Mouse (Mus musculus): ENCODE results near the gene Cdk19. TPM values are rescaled to one million over a fixed set of nuclear protein-coding genes. Genes with fewer than 3 reads are reported as not detected.
A peak's percentile ranks its signal among the peaks of the same experiment; 100 is the strongest.
"Not testable (repeated sequence)": the region's sequence is repeated elsewhere in the genome, so short reads cannot be mapped to it uniquely, and the experiment has no call there.

The Cdk19 gene
- polyA plus RNA-seq (2014; fragmentation: Nextera tagmentation; extraction: Ambion mirVana): 14.4 and 15.2 TPM in 2 replicates

- H3K4me1 ChIP-seq (replicated peaks; ENCODE audit: control insufficient read depth, insufficient read depth, low read length): no peaks in the 10 kb centered on the region
- H3K27ac ChIP-seq: no peak within 1 kb of the TSS
- no peaks in the 10 kb centered on the region for H3K36me3 ChIP-seq (replicated peaks; ENCODE audit: control insufficient read depth, insufficient read depth)
- 50% methylated on average over 13 of the region's 13 CpGs for WGBS
- no peak for DNase-seq (ENCODE audit: low spot score)
- no peak within 1 kb of the TSS for H3K4me2 ChIP-seq (replicated peaks)
- no peak within 1 kb of the TSS for H3K4me3 ChIP-seq (replicated peaks; ENCODE audit: low read length)
- ATAC-seq (ENCODE audit: low FRiP score): no peak
- no peaks in the 10 kb centered on the region for H3K27me3 ChIP-seq (ENCODE audit: control insufficient read depth, insufficient read depth, low read length)
- H3K9me3 ChIP-seq (ENCODE audit: control insufficient read depth, low read length): no peaks in the 10 kb centered on the region
- H3K9ac ChIP-seq: no peak within 1 kb of the TSS
Observed at GRCm38 (mm10) chr10:40339351-40339964, at the start of gene Cdk19. TSS of gene Cdk19 (plus strand) at chr10:40339564.

DNA sequence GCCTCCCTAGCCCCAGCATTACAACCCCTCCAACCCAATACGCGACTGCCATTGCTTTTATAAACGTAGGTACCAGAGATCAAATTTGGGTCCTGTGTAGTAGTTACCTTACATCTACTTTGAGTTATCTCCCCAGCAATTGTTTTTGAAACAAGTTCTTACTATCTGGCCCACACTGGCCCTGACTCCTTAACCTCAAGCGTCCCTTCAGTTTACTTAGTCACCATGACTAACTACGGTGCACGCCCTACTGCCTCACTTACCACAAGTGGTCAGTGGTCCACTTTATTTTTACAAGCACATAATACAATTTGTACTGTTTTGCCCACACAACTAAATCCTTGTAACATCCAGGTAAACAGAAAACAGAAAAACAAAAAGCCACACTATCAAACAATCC, 46.7 kb upstream of the Cdk19 start:
- 94% methylated on average over 6 of the region's 6 CpGs for WGBS
- no peak for ATAC-seq (ENCODE audit: low FRiP score)

DNA sequence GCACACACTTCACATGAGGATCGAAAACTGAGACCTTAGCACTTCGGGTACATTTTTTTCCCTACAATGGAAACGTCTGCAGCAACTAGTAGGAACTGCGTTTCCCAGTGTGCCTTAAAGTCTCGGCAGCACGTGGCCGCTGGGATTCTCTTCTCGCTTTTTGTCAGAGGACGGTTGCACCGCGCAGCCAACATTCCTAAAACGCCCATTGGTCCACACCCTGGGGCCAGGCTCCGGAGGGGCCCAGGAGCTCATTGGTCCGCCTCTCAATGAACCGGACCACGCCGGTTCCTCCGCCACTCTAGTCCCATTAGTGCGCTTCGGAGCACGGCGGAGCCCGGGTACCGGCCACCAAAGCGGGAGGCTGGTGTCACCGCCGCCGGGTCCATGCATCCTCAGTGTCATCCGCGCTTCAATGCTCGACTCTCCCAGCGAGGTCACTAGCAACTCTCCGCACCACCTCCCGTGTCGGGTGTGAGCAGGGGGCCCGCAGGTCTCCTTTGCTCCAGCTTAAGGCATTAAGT, 38.7 kb upstream of the Cdk19 start:
- Histone ChIP-seq H3K27me3 (ENCODE audit: control insufficient read depth, insufficient read depth, low read length) (no peaks in the 10 kb centered on the region), H3K36me3 (replicated peaks; ENCODE audit: control insufficient read depth, insufficient read depth) (no peaks in the 10 kb centered on the region), H3K9ac (peak overlapping the region; percentile 90), H3K27ac (peak overlapping the region; percentile 86), H3K9me3 (ENCODE audit: control insufficient read depth, low read length) (no peaks in the 10 kb centered on the region), H3K4me1 (replicated peaks; ENCODE audit: control insufficient read depth, insufficient read depth, low read length) (peaks cover 20% of the 10 kb centered on the region), H3K4me3 (replicated peaks; ENCODE audit: low read length) (peak overlapping the region; percentile 98), H3K4me2 (replicated peaks) (peak overlapping the region; percentile 70)
- DNase-seq (ENCODE audit: low spot score): peak; percentile 79
- ATAC-seq (ENCODE audit: low FRiP score): peak; percentile 67
- under 1% methylated on average over 36 of the region's 36 CpGs for WGBS

More for the DNA sequence above, 46.7 kb upstream of the Cdk19 start:
- Histone ChIP-seq H3K36me3 (replicated peaks; ENCODE audit: control insufficient read depth, insufficient read depth) (peaks cover 40% of the 10 kb centered on the region), H3K9me3 (ENCODE audit: control insufficient read depth, low read length) (no peaks in the 10 kb centered on the region), H3K4me2 (replicated peaks) (no peak overlapping the region), H3K9ac (no peak overlapping the region), H3K4me1 (replicated peaks; ENCODE audit: control insufficient read depth, insufficient read depth, low read length) (no peaks in the 10 kb centered on the region), H3K27ac (no peak overlapping the region), H3K4me3 (replicated peaks; ENCODE audit: low read length) (no peak overlapping the region), H3K27me3 (ENCODE audit: control insufficient read depth, insufficient read depth, low read length) (no peaks in the 10 kb centered on the region)
- DNase-seq (ENCODE audit: low spot score): no peak

DNA sequence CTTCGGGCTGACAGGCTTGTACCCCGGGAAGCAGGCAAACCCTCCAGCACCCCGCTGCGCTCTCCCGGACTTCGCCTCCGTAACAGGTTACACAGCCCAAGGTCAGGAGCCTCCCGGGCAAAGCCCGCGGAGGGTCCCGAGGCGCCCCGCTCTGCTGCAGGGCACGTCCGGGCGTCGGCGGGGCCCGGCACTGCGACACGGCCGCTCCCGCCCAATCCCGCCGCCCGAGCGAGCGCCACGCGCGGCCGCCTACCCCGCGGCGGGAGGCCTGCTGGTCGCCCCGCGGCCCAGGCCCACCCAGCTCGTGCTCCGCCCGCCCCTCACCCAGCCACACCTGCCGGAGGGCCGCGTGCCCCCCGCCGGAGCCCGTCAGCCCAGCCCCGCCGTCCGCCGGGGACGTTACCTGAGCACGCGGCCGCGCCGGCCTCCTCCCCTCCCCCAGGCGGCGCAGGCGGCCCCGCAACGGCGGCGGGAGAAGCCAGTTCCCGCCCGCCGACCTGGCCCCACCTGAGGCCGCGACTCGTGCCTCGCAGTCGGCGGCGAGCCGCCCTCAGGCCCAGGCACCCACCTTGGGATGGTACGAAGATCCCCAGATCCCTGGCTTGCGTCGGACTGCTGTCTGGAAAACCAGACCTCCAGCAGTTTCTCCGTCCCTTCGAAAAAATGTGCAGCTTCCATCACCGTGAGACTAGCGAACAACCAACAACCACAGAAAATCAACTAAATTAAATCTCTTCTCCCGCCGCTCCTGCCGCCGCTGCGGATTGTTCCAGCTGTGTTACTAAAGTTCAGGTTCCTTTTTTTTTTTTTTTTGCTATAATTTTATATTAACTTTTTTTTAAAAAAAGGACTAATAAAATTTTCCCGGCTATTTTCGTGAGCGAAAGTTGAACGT, 37.9 kb upstream of the Cdk19 start:
- peak overlapping the region; percentile 90 for H3K9ac ChIP-seq
- H3K36me3 ChIP-seq (replicated peaks; ENCODE audit: control insufficient read depth, insufficient read depth); H3K27me3 ChIP-seq (ENCODE audit: control insufficient read depth, insufficient read depth, low read length); H3K9me3 ChIP-seq (ENCODE audit: control insufficient read depth, low read length): not testable (repeated sequence)
- peak overlapping the region; percentile 86 for H3K27ac ChIP-seq
- DNase-seq (ENCODE audit: low spot score) (peak; percentile 42), ATAC-seq (ENCODE audit: low FRiP score) (peak; percentile 31)
- peak overlapping the region; percentile 70 for H3K4me2 ChIP-seq (replicated peaks)
- H3K4me3 ChIP-seq (replicated peaks; ENCODE audit: low read length): peak overlapping the region; percentile 98
- H3K4me1 ChIP-seq (replicated peaks; ENCODE audit: control insufficient read depth, insufficient read depth, low read length): peaks cover 20% of the 10 kb centered on the region
- WGBS: 0% methylated on average over 67 of the region's 91 CpGs

DNA sequence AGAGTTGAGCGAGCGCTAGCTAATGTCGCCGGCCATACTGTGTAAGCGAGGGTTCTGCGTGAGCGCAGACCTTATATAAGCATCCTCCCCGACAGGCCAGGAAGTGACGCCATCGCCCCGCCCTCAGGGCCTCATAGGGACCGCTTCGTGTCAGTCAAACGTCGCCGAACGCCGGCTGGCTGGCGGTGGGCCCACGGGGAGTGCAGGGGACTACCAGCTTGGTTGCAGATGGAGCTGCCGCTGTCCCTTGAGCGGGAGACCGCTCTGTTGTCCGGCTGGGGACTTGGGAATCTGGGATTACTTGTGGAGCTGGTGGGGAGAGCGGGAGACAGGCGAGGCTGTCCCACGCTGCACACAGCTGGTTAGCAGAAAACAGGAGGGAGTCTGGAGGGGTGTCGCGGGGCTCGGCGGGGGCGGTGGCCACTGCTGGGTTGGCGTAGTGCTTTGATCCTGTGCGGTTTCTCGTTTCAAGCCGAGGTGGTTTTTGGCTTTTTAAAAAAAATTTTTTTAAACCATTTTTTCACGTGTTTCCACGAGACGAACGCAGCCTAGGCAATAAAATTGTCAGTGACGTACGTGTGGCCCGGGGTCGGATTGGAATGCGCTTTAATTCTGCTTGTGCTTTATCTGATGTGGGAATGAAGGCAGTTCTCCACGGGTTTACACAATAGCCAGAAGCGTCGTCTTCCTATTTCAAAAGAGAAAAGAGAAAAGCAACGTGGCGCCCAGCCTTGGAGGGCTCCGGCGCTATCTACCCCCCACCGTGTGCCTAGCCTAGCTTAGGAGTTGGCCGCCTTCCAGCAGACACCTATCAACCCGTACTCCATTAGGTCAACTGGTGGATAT, 37.0 kb upstream of the Cdk19 start, which contains the start of gene Amd1:
Gene Amd1 (minus strand): TSS at position 47 of the 846 bp plus-strand sequence.
- Histone ChIP-seq H3K36me3 (replicated peaks; ENCODE audit: control insufficient read depth, insufficient read depth) (no peaks in the 10 kb centered on the region), H3K27me3 (ENCODE audit: control insufficient read depth, insufficient read depth, low read length) (no peaks in the 10 kb centered on the region), H3K9ac (peak within 1 kb of the TSS; percentile 90), H3K4me1 (replicated peaks; ENCODE audit: control insufficient read depth, insufficient read depth, low read length) (peaks cover 20% of the 10 kb centered on the region), H3K4me2 (replicated peaks) (peak within 1 kb of the TSS; percentile 81), H3K4me3 (replicated peaks; ENCODE audit: low read length) (peak within 1 kb of the TSS; percentile 98), H3K9me3 (ENCODE audit: control insufficient read depth, low read length) (0 out of 2 replicates have a peak, but pooled peaks cover 2% of the 10 kb centered on the region), H3K27ac (peak within 1 kb of the TSS; percentile 98)
- DNase-seq (ENCODE audit: low spot score) (peak; percentile 99), ATAC-seq (ENCODE audit: low FRiP score) (peak; percentile 98)
- under 1% methylated on average over 55 of the region's 55 CpGs for WGBS

- H3K4me1 ChIP-seq (replicated peaks; ENCODE audit: control insufficient read depth, insufficient read depth, low read length): no peaks in the 10 kb centered on the region
- ATAC-seq (ENCODE audit: low FRiP score) (no peak), DNase-seq (ENCODE audit: low spot score) (no peak)
- no peak overlapping the region for H3K27ac ChIP-seq
- WGBS: 93% methylated on average over 1 of the region's 1 CpGs
- H3K4me2 ChIP-seq (replicated peaks): no peak overlapping the region
- H3K36me3 ChIP-seq (replicated peaks; ENCODE audit: control insufficient read depth, insufficient read depth): no peaks in the 10 kb centered on the region
- no peak overlapping the region for H3K9ac ChIP-seq
- H3K4me3 ChIP-seq (replicated peaks; ENCODE audit: low read length): no peak overlapping the region
- H3K27me3 ChIP-seq (ENCODE audit: control insufficient read depth, insufficient read depth, low read length): no peaks in the 10 kb centered on the region
- H3K9me3 ChIP-seq (ENCODE audit: control insufficient read depth, low read length): 0 out of 2 replicates have a peak, but pooled peaks cover 2% of the 10 kb centered on the region
Observed at GRCm38 (mm10) chr10:40305989-40306388, 33.4 kb upstream of the Cdk19 start.

DNA sequence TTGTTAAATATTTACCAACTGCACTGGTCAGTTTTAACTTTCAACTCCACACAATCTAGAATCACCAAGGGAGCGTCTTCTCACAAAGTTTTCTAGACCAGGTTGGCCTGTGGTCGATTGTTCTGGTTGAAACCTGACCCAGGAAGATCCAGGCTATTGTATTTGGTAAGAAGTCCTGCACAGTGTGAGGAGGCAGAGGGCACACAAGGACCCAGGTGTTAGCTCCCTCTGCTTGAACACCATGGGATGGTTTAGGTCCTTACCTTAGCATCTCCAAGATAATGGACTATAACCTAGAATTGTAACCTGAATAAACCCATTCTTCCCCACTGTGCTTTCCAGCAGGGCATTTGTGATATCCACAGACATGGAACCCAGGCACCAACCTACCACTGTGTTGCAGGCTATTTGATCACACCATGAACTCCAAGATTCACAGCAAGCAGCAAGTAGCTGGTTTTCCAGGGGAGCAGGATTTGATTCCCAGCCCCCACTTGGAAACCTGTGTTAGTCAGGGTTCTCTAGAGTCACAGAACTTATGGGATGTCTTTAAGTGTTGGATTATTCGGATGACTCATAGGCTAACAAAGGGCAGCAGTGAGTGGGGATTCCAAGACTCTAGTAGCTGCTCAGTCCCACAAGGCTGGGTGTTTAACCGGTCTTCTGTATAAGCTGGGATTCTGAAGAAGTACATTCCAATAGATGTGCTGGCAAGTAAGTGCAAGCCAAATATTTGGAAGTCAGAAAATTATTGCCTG, 31.4 kb upstream of the Cdk19 start:
- Histone ChIP-seq H3K9ac (no peak overlapping the region), H3K9me3 (ENCODE audit: control insufficient read depth, low read length) (0 out of 2 replicates have a peak, but pooled peaks cover 2% of the 10 kb centered on the region), H3K4me3 (replicated peaks; ENCODE audit: low read length) (no peak overlapping the region), H3K4me1 (replicated peaks; ENCODE audit: control insufficient read depth, insufficient read depth, low read length) (no peaks in the 10 kb centered on the region), H3K4me2 (replicated peaks) (no peak overlapping the region), H3K27ac (no peak overlapping the region), H3K36me3 (replicated peaks; ENCODE audit: control insufficient read depth, insufficient read depth) (no peaks in the 10 kb centered on the region), H3K27me3 (ENCODE audit: control insufficient read depth, insufficient read depth, low read length) (no peaks in the 10 kb centered on the region)
- WGBS: 66% methylated on average over 4 of the region's 4 CpGs
- DNase-seq (ENCODE audit: low spot score) (no peak), ATAC-seq (ENCODE audit: low FRiP score) (no peak)

DNA sequence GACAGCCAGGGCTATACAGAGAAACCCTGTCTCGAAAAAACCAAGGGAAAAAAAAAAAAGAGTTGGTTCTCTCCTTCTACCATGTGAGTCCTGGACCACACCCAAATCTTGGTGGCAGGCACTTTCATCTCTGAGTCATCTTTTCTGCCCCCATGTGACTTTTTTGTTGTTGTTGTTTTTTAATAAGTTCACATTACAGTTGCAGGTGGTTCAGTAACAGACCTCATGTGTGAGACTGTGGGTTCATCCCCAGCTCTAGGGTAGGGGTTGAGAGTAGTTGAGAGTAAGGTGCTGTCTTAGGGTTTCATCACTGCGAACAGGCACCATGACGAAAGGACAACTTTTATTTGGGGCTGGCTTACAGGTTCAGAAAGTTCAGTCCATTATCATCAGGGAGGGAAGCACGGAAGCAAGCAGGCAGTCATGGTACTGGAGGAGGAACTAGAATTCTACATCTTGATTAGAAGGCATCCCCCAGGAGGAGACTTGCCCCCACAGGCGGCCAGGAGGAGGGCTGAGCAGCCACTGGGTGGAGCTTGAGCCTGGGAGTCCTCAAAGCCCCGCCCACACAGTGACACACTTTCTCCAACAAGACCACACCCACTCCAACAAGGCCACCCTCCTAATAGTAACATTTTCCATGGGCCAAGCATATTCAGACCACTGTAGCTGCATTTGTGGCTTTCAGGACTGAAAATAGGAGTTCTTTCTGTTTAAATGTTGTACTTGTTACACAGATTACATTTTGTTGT, 29.3 kb upstream of the Cdk19 start:
- no peak for ATAC-seq (ENCODE audit: low FRiP score)
- Histone ChIP-seq H3K4me2 (replicated peaks) (no peak overlapping the region), H3K27me3 (ENCODE audit: control insufficient read depth, insufficient read depth, low read length) (no peaks in the 10 kb centered on the region), H3K27ac (no peak overlapping the region), H3K9ac (no peak overlapping the region), H3K36me3 (replicated peaks; ENCODE audit: control insufficient read depth, insufficient read depth) (no peaks in the 10 kb centered on the region), H3K4me3 (replicated peaks; ENCODE audit: low read length) (no peak overlapping the region), H3K9me3 (ENCODE audit: control insufficient read depth, low read length) (0 out of 2 replicates have a peak, but pooled peaks cover 2% of the 10 kb centered on the region), H3K4me1 (replicated peaks; ENCODE audit: control insufficient read depth, insufficient read depth, low read length) (no peaks in the 10 kb centered on the region)
- 55% methylated on average over 6 of the region's 6 CpGs for WGBS
- DNase-seq (ENCODE audit: low spot score): no peak
